Mouse (Mus musculus) CH12.LX (cell line): ENCODE results near the gene Ankrd50. TPM values are rescaled to one million over a fixed set of nuclear protein-coding genes. Genes with fewer than 3 reads are reported as not detected.

Source experiments
- DNase-seq: peaks from one replicate; pipeline ENCODE4 v3.0.0-alpha.2; 2013; ENCODE audit errors: extremely low read depth
- H3K27ac ChIP-seq: 2 replicates; pipeline ENCODE4 v1.5.1; 2012; ENCODE audit warnings: low read depth, mild to moderate bottlenecking, control low read depth, moderate library complexity; ENCODE audit not compliant: insufficient read depth
- H3K27me3 ChIP-seq: replicated peaks from 2 replicates; pipeline ENCODE3; 2012; ENCODE audit warnings: inconsistent platforms
- H3K36me3 ChIP-seq, 2 experiments: replicated peaks in 1 of 2; 2 replicates each; pipeline versions ENCODE3 to v1.6.1; 2012; ENCODE audit warnings: inconsistent platforms in 1 of 2, low read length in 1 of 2, mild to moderate bottlenecking in 1 of 2, mixed read lengths in 1 of 2, moderate library complexity in 1 of 2; ENCODE audit not compliant: control insufficient read depth in 1 of 2, insufficient read depth in 1 of 2
- H3K4me1 ChIP-seq, 2 experiments: 2 replicates each; pipeline ENCODE4 v1.6.1; 2012; ENCODE audit warnings: inconsistent platforms in 1 of 2, moderate library complexity in 1 of 2; ENCODE audit not compliant: insufficient read depth in 2 of 2, control insufficient read depth in 1 of 2
- H3K4me2 ChIP-seq: 2 replicates; pipeline ENCODE4 v1.6.1; 2012; ENCODE audit warnings: low read depth, mild to moderate bottlenecking, control low read depth; ENCODE audit not compliant: poor library complexity, insufficient read depth, severe bottlenecking
- H3K4me3 ChIP-seq, 3 experiments: fragments of 150-350 bp in 1 of 3; sonication (generic) in 1 of 3; replicated peaks in 1 of 3; 2 replicates each; pipeline versions ENCODE3 to v1.5.1; 2011 to 2012; ENCODE audit warnings: low read depth in 2 of 3, low read length in 2 of 3, mild to moderate bottlenecking in 2 of 3, moderate library complexity in 2 of 3, control low read depth in 1 of 3, improper control_type of control experiment in 1 of 3, inconsistent platforms in 1 of 3, mixed read lengths in 1 of 3; ENCODE audit not compliant: poor library complexity in 1 of 3
- H3K79me2 ChIP-seq: replicated peaks from 2 replicates; pipeline ENCODE4 v1.6.1; 2012; ENCODE audit warnings: mild to moderate bottlenecking, moderate library complexity; ENCODE audit not compliant: control insufficient read depth, poor library complexity, insufficient read depth, severe bottlenecking; ENCODE audit errors: extremely low read depth
- H3K9ac ChIP-seq: 2 replicates; pipeline ENCODE4 v1.6.1; 2012; ENCODE audit warnings: low read depth, mild to moderate bottlenecking, control low read depth, moderate library complexity; ENCODE audit not compliant: insufficient read depth
- H3K9me3 ChIP-seq: replicated peaks from 2 replicates; pipeline ENCODE3; 2012; ENCODE audit warnings: low read length, inconsistent platforms, mixed read lengths
- BHLHE40 ChIP-seq: IDR thresholded peaks from 2 replicates; pipeline ENCODE4 v1.6.1; 2011; ENCODE audit warnings: mild to moderate bottlenecking, low read depth, low read length, improper control_type of control experiment
- CHD1 ChIP-seq: IDR thresholded peaks from 2 replicates; pipeline ENCODE4 v1.6.1; 2012; ENCODE audit warnings: low read depth, low read length, improper control_type of control experiment, inconsistent platforms
- E2F4 ChIP-seq: IDR thresholded peaks from 2 replicates; pipeline ENCODE4 v1.6.1; 2011; ENCODE audit warnings: low read depth, low read length, improper control_type of control experiment; ENCODE audit not compliant: insufficient replicate concordance
- ELF1 ChIP-seq: IDR thresholded peaks from 2 replicates; pipeline ENCODE4 v1.6.1; 2014; ENCODE audit warnings: low read depth, mild to moderate bottlenecking, inconsistent platforms, low read length, improper control_type of control experiment
- GABPA ChIP-seq: IDR thresholded peaks from 2 replicates; pipeline ENCODE4 v1.6.1; 2012; ENCODE audit warnings: low read depth, low read length, improper control_type of control experiment, inconsistent platforms; ENCODE audit not compliant: insufficient replicate concordance
- IRF4 ChIP-seq: IDR thresholded peaks from 2 replicates; pipeline ENCODE4 v1.6.1; 2014; ENCODE audit warnings: low read depth, mild to moderate bottlenecking, inconsistent platforms, low read length, improper control_type of control experiment
- JUN ChIP-seq: IDR thresholded peaks from 2 replicates; pipeline ENCODE4 v1.6.1; 2011; ENCODE audit warnings: low read depth, mild to moderate bottlenecking, low read length, improper control_type of control experiment, moderate library complexity; ENCODE audit not compliant: insufficient read depth
- KAT2A ChIP-seq: IDR thresholded peaks from 2 replicates; pipeline ENCODE4 v1.6.1; 2012; ENCODE audit warnings: low read length, improper control_type of control experiment, inconsistent platforms; ENCODE audit not compliant: insufficient replicate concordance
- MAZ ChIP-seq: IDR thresholded peaks from 2 replicates; pipeline ENCODE4 v1.6.1; 2012; ENCODE audit warnings: low read depth, mild to moderate bottlenecking, inconsistent platforms, low read length, improper control_type of control experiment, moderate library complexity
- NELFE ChIP-seq: IDR thresholded peaks from 2 replicates; pipeline ENCODE4 v1.6.1; 2011; ENCODE audit warnings: low read depth, low read length, improper control_type of control experiment
- PAX5 ChIP-seq: IDR thresholded peaks from 2 replicates; pipeline ENCODE4 v1.6.1; 2012; ENCODE audit warnings: low read length, inconsistent platforms, mixed read lengths
- SMC3 ChIP-seq: IDR thresholded peaks from 2 replicates; pipeline ENCODE4 v1.6.1; 2011; ENCODE audit warnings: low read depth, low read length, improper control_type of control experiment
- TCF12 ChIP-seq: IDR thresholded peaks from 2 replicates; pipeline ENCODE4 v1.6.1; 2014; ENCODE audit warnings: low read depth, mild to moderate bottlenecking, inconsistent platforms, low read length, improper control_type of control experiment
- ZKSCAN1 ChIP-seq: IDR thresholded peaks from 2 replicates; pipeline ENCODE4 v1.6.1; 2012; ENCODE audit warnings: low read depth, inconsistent platforms, low read length, improper control_type of control experiment, borderline replicate concordance
- ZNF384 ChIP-seq: IDR thresholded peaks from 2 replicates; pipeline ENCODE4 v1.6.1; 2012; ENCODE audit warnings: low read depth, low read length, improper control_type of control experiment, inconsistent platforms
- dilution Hi-C: fragments of 300-500 bp; cut with MboI; formaldehyde crosslinking; loops from 2 replicates; pipeline ENCODE4 v1.14.3; 2020; ENCODE audit warnings: low sequenced_read_pairs; ENCODE audit not compliant: extremely low pct_unique_long_range_greater_than_20kb, extremely low pct_ligation_motif_present
- in situ Hi-C: fragments of 300-500 bp; cut with MboI; formaldehyde crosslinking; loops from 3 replicates; pipeline ENCODE4 v1.14.3; 2019; ENCODE audit warnings: low sequenced_read_pairs, low pct_ligation_motif_present, low pct_unique_long_range_greater_than_20kb, mixed read lengths
- polyA plus RNA-seq: library from polyadenylated mRNA; unstranded; fragments of >175 nt; gene quantifications from 2 replicates; pipeline ENCODE4 v1.2.1, GENCODE M21; 2012; ENCODE audit warnings: low read depth; ENCODE audit not compliant: insufficient read length
- total RNA-seq, 2 experiments: library from RNA; depleted of rRNA; stranded (reverse); fragments of 300-350 nt in 1 of 2; fragments of >200 nt in 1 of 2; gene quantifications; 2 replicates each; pipeline ENCODE4 v1.2.3; 2012 to 2014

The Ankrd50 gene
- total and polyA plus RNA-seq, 3 experiments, result 14.0 to 24.6 (median 16.4) TPM

DNA sequence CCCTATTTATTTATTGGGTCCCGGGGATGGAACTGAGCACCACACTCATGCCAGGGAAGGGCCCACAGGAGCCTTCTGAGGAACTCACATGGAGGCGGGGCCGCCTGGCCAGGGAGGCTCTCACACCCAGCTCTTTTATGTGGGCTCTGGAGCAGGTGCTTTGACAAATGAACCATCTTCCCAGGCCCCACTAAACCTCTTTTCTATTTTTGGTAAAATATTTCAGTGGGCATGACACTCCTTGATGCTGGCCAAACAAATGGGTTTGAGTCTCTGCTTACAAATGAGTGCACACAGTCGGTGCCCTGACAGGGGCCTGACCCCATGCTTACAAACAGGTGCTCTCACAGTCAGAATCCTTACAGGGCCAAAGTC is 24.4 kb downstream of the Ankrd50 start:
- peaks cover 44 to 74% of the 10 kb centered on the region in 2 experiments for H3K36me3 ChIP-seq
- H3K9ac ChIP-seq, result no peak overlapping the region
- TF ChIP-seq E2F4, result no peak
- no peak for TF ChIP-seq MAZ
- TF ChIP-seq PAX5, result no peak
- no peak for TF ChIP-seq ZKSCAN1
- no peak for TF ChIP-seq TCF12
- no peak for TF ChIP-seq KAT2A
- no peak for TF ChIP-seq NELFE
- TF ChIP-seq JUN, result no peak
- TF ChIP-seq ZNF384, result no peak
- no peak for TF ChIP-seq BHLHE40
- no peak for TF ChIP-seq ELF1
- TF ChIP-seq CHD1, result no peak
- no peak for TF ChIP-seq GABPA
- H3K9me3 ChIP-seq, result no peaks in the 10 kb centered on the region
- in situ Hi-C loops (no loop called here), dilution Hi-C loops (no loop called here)
- H3K27ac ChIP-seq, result no peak overlapping the region
- 0 out of 2 replicates have a peak, but pooled peaks cover 2% of the 10 kb centered on the region for H3K79me2 ChIP-seq
- no peak overlapping the region for H3K4me2 ChIP-seq
- H3K27me3 ChIP-seq, result no peaks in the 10 kb centered on the region
- DNase-seq, result no peak
- H3K4me3 ChIP-seq, result no peak overlapping the region
- peaks cover 2 to 23% of the 10 kb centered on the region in 2 experiments; a peak in 2 of 4 replicates for H3K4me1 ChIP-seq

DNA sequence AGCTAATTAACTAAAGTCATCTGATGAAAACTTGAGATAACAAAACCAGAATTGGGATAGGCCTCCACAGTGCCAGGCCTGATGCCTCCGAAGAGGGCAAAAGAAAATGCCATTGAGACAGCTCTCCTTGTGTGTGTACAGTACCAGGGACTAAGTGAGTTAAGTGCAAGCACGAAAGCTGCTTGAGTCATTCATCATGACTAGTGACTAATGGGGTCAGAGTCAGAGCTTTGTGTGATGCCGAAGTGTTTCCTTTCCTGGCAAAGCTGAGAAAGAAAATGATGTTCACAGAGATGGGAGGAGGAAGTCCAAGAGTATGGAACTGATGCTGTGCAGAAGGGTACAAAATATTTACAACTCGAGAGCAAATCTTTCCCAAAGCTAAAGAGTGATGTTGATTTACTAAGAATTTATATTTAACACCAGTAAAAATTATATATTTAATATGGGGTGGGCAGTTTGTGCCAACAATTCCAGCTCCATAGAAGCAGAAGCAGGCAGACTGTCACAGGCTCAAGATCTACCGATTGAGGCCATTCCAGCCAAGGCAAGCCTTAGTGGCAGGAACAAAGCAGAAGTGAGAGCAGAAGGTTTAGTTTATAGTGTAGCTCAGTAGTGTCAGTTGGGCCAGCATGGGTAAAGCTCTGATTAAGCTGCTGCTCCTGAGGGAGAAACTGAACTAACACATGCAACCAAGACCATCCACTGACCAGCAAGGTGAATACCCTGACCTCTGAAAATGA is 25.0 kb downstream of the Ankrd50 start:
- in situ Hi-C loops (no loop called here), dilution Hi-C loops (no loop called here)
- no peak overlapping the region for H3K4me3 ChIP-seq
- no peak for DNase-seq
- peaks cover 2 to 23% of the 10 kb centered on the region in 2 experiments; a peak in 2 of 4 replicates for H3K4me1 ChIP-seq
- no peak overlapping the region for H3K4me2 ChIP-seq
- no peak overlapping the region for H3K9ac ChIP-seq
- H3K79me2 ChIP-seq, result 0 out of 2 replicates have a peak, but pooled peaks cover 2% of the 10 kb centered on the region
- H3K9me3 ChIP-seq, result no peaks in the 10 kb centered on the region
- no peaks in the 10 kb centered on the region for H3K27me3 ChIP-seq
- H3K27ac ChIP-seq, result no peak overlapping the region
- TF ChIP-seq SMC3 (no peak), IRF4 (peak; percentile 33; the same call in 1 of the 2 replicates)
- H3K36me3 ChIP-seq, result peaks cover 50 to 78% of the 10 kb centered on the region in 2 experiments
